Mouse (Mus musculus): Measurements from ENCODE around the gene Cdc73. TPM values are rescaled to one million over a fixed set of nuclear protein-coding genes. Genes with fewer than 3 reads are reported as not detected.

The Cdc73 gene
- polyA plus RNA-seq, 1 experiment from 2014 or later, result 26.8 TPM

DNA sequence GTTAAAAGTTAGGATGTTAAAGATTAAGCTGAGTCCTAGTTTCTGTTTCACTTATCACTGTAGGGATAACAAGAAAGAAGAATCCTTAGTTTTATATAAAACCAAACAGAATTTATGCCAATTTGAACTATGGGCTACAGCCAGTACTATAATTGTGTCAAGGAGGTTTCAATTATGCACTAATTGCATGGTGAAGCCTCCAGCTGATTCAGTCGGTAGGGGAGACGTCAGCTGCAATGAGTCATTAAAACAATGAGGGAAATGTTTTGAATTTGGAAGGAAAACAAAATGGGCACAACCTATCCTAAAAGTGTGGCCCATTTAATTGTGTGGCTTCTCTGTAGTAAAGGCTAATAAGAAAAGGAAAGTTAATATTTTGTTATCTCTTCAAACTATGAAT, 82.9 kb downstream of the Cdc73 start:
- Histone ChIP-seq H3K4me2 (replicated peaks) (no peak overlapping the region), H3K4me3 (replicated peaks) (no peak overlapping the region), H3K27me3 (no peaks in the 10 kb centered on the region), H3K36me3 (peaks cover 12% of the 10 kb centered on the region; the same call in 1 of the 2 replicates), H3K9me3 (no peaks in the 10 kb centered on the region), H3K27ac (no peak overlapping the region), H3K9ac (replicated peaks) (no peak overlapping the region), H3K4me1 (replicated peaks) (no peaks in the 10 kb centered on the region)
- ATAC-seq, result no peak
- 66% methylated on average over 2 of the region's 2 CpGs for whole genome bisulfite sequencing

DNA sequence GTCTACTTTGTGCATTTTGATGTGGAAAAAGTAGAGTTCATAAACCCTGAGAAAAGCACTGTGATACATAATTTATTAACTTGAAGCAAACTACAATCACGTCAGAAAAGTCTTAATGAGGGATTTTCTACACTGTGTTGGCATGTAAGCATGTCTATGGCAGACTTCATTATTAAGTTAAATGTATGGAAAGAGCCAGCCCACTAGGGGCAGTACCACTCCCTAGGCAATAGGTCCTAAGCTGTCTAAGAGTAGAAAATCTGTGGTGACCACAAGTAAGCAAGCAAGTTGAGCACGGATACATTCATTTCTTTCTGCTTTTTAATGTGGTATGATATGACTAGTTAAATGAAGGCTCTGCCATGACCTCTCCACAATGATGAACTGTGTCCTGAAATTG, 89.8 kb downstream of the Cdc73 start:
- 95% methylated on average over 2 of the region's 2 CpGs for WGBS
- no peak overlapping the region for H3K4me3 ChIP-seq (replicated peaks)
- H3K4me1 ChIP-seq (replicated peaks), result no peaks in the 10 kb centered on the region
- no peak for ATAC-seq
- H3K9ac ChIP-seq (replicated peaks), result no peak overlapping the region
- no peak overlapping the region for H3K4me2 ChIP-seq (replicated peaks)
- H3K9me3 ChIP-seq, result no peaks in the 10 kb centered on the region
- H3K36me3 ChIP-seq, result peaks cover 26% of the 10 kb centered on the region
- no peaks in the 10 kb centered on the region for H3K27me3 ChIP-seq
- no peak overlapping the region for H3K27ac ChIP-seq

DNA sequence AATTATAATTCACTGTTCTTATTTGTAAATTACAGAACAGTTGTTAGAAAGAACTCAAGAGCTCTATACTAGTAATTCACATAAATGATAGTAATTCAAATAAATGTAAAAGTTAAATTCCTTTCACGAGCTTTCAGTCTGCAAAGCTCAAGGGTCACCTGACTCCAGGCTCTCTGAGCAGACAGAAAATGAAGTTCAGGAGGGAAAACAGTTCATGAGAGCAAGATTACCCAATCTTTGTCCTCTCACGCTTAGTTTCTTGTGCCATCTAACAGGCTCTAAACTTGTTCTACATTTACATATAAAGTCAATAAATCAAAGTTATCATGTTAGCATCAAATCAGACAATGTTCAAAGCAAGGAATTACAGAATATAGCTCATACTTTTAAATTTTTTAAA, 93.8 kb downstream of the Cdc73 start:
- 82% methylated on average over 2 of the region's 2 CpGs for WGBS
- no peak for ATAC-seq
- Histone ChIP-seq H3K27me3 (no peaks in the 10 kb centered on the region), H3K4me3 (replicated peaks) (no peak overlapping the region), H3K27ac (no peak overlapping the region), H3K9me3 (no peaks in the 10 kb centered on the region), H3K4me1 (replicated peaks) (no peaks in the 10 kb centered on the region), H3K36me3 (peaks cover 16% of the 10 kb centered on the region), H3K9ac (replicated peaks) (no peak overlapping the region), H3K4me2 (replicated peaks) (no peak overlapping the region)

DNA sequence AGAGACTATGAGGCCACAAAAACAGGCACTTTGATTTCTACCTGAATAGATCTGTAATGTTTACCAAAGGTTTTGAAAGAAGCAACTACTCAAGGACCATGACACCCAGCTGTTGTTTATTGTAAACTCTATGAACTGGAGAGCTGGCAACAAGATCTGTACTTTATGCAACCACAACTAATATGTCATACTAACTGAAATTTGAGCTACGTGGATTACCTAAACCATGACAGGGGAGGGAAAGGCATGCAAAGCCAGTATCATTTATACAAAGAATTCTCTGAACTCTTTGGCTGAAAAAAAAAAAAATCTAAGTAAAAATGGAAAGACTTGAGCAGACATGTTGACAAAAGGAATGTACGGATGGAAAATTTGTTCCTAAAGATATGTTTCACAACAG, 105.8 kb downstream of the Cdc73 start:
- Histone ChIP-seq H3K27me3 (no peaks in the 10 kb centered on the region), H3K27ac (no peak overlapping the region), H3K9me3 (no peaks in the 10 kb centered on the region), H3K4me2 (replicated peaks) (no peak overlapping the region), H3K4me1 (replicated peaks) (no peaks in the 10 kb centered on the region), H3K4me3 (replicated peaks) (no peak overlapping the region), H3K9ac (replicated peaks) (no peak overlapping the region), H3K36me3 (no peaks in the 10 kb centered on the region)
- 98% methylated on average over 2 of the region's 2 CpGs for WGBS
- ATAC-seq, result no peak

DNA sequence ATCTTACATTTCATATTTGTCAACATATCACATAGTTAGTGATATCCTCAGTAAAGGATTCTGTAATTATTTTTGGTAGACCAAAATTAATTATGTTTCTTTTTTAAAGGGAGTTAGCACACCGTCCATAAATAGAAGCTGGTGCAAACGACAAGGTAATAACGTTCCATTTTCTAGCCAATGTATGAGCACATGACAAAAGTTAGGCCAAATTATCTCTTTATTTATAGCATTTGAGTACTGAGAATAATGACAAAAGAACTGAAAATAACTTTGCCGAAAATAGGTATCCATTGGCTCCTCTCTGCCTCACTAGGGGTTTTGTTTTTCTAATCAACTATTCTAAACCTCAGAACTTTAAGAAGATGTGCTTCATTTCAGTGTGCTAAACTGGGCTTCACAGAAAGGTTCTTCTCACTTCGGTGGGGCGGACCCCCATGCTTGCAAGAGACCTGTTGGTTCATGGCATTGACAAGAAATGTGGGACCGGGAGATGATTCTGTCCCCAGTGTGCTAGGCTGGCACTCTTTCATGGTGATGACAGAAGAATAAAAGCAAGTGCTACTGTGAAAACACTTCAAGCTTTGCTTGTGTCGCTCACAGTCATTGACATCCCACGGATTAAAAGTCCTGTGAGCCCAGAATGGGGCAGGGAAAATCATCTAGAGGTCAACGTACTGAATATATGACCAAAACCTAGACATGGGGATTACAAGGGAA, 125.7 kb downstream of the Cdc73 start:
- WGBS, result 82% methylated on average over 10 of the region's 10 CpGs
- H3K4me2 ChIP-seq (replicated peaks), result no peak overlapping the region
- no peaks in the 10 kb centered on the region for H3K36me3 ChIP-seq
- no peaks in the 10 kb centered on the region for H3K4me1 ChIP-seq (replicated peaks)
- no peaks in the 10 kb centered on the region for H3K9me3 ChIP-seq
- H3K9ac ChIP-seq (replicated peaks), result no peak overlapping the region
- no peak for ATAC-seq
- no peaks in the 10 kb centered on the region for H3K27me3 ChIP-seq
- no peak overlapping the region for H3K4me3 ChIP-seq (replicated peaks)
- no peak overlapping the region for H3K27ac ChIP-seq

DNA sequence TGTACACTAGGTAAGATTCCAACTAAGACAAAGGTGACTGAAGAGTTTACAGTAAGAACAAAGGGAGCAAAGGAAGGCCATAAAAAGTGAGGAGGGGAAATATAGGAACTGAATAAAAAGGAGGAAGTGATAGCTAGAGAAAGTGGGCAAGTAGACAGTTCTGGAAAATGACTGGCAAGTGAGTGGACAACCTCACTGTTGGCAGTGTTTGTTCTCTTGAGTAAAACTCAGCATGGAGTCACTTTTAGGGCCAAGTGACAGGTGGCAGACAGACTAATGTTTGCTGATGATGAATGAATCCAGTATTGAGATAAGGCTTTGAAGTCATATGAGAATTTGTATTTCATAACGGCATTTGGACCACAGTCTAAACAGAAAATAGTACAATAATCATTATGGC, 144.5 kb downstream of the Cdc73 start:
- no peaks in the 10 kb centered on the region for H3K9me3 ChIP-seq
- ATAC-seq, result no peak
- 87% methylated on average over 1 of the region's 1 CpGs for WGBS

DNA sequence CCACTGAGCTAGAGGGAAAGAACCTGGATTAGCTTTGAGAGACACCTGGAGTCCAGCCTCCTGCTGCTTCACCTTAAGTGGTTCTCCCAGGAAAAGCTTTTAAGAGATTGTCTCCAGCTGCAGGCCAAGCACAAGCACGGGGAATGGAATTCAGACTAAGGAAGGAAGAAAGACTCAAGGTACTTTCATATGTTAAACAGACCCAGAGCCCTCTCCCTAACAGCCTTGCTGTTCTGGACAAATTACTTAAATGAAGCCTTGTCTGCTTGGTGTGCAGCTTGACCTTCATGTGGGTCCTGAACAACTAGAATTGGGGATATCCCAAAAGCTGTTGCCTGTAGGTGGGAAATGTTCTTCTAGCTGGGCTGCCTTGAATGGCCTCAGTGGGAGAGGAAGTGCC, 147.2 kb downstream of the Cdc73 start:
- Histone ChIP-seq H3K36me3 (no peaks in the 10 kb centered on the region), H3K27ac (no peak overlapping the region)
- 12% methylated on average over 1 of the region's 1 CpGs for WGBS

More for the DNA sequence above, 144.5 kb downstream of the Cdc73 start:
- Histone ChIP-seq H3K27ac (no peak overlapping the region), H3K4me3 (replicated peaks) (no peak overlapping the region), H3K4me1 (replicated peaks) (no peaks in the 10 kb centered on the region), H3K27me3 (no peaks in the 10 kb centered on the region), H3K9ac (replicated peaks) (no peak overlapping the region), H3K36me3 (no peaks in the 10 kb centered on the region), H3K4me2 (replicated peaks) (no peak overlapping the region)

DNA sequence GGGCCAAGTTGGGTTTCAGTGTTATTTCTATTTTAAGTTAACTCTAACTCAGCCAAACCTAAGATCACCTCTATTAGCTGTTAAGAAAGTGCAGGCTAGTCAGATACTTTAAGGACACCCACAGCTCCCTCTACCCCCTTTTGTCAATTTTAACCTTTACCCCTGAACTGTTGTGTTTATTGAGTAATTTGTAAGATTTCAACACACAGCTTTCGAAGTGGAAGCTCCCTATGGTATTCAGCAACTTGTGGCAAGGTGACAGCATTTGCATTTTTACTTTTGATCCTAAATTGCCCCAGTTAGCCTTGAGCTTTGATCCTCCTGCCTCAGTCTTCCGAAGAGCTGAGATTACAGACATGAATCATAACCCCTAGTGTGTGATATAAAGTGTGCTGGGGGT, 148.1 kb downstream of the Cdc73 start:
- H3K4me3 ChIP-seq (replicated peaks), result no peak overlapping the region
- no peaks in the 10 kb centered on the region for H3K27me3 ChIP-seq
- no peak overlapping the region for H3K4me2 ChIP-seq (replicated peaks)
- ATAC-seq, result no peak
- 60% methylated on average over 2 of the region's 2 CpGs for WGBS
- no peaks in the 10 kb centered on the region for H3K9me3 ChIP-seq
- H3K9ac ChIP-seq (replicated peaks), result no peak overlapping the region
- no peaks in the 10 kb centered on the region for H3K36me3 ChIP-seq
- no peak overlapping the region for H3K27ac ChIP-seq
- no peaks in the 10 kb centered on the region for H3K4me1 ChIP-seq (replicated peaks)

More for the DNA sequence above, 147.2 kb downstream of the Cdc73 start:
- no peak overlapping the region for H3K4me3 ChIP-seq (replicated peaks)
- no peak overlapping the region for H3K4me2 ChIP-seq (replicated peaks)
- H3K9ac ChIP-seq (replicated peaks), result no peak overlapping the region
- H3K9me3 ChIP-seq, result no peaks in the 10 kb centered on the region
- ATAC-seq, result no peak
- no peaks in the 10 kb centered on the region for H3K27me3 ChIP-seq
- H3K4me1 ChIP-seq (replicated peaks), result no peaks in the 10 kb centered on the region

Other genes starting within 250 kb of the Cdc73 start
- 4.3 and 4.5 TPM in 2 replicates for gene B3galt2, start 62.2 kb downstream of the Cdc73 start, polyA plus RNA-seq (2015; fragmentation: Nextera tagmentation; extraction: Ambion mirVana)
- 135 and 140 TPM in 2 replicates for gene Glrx2, start 13.4 kb upstream of the Cdc73 start, polyA plus RNA-seq (2015; fragmentation: Nextera tagmentation; extraction: Ambion mirVana)
- gene Trove2, start 74.2 kb upstream of the Cdc73 start, polyA plus RNA-seq (2015; fragmentation: Nextera tagmentation; extraction: Ambion mirVana), result 46.0 and 51.8 TPM in 2 replicates
- gene Uchl5, start 74.4 kb upstream of the Cdc73 start, polyA plus RNA-seq (2015; fragmentation: Nextera tagmentation; extraction: Ambion mirVana), result 69.1 and 79.4 TPM in 2 replicates

Measured in midbrain, embryonic 13.5 days (tissue).